Mouse (Mus musculus): ENCODE measurements at regions not wholly inside any gene's neighbourhood (a gene's known extent, or its start where the extent isn't known, plus 50 kb on each side); places are given as distances from the start of the nearest gene placed in this dataset.

GRCm38 (mm10) chr9:41532290-41532689, 370.8 kb upstream of the Ubash3b start:
- no peak for TF ChIP-seq POLR2A (IDR thresholded peaks at IDR 0.05; ENCODE audit: borderline replicate concordance, low read depth, low read length)
- TF ChIP-seq CTCF (IDR thresholded peaks at IDR 0.05; ENCODE audit: low read depth, low read length): no peak
